Mouse (Mus musculus): ENCODE results near the gene Sept6.

The Sept6 gene

DNA sequence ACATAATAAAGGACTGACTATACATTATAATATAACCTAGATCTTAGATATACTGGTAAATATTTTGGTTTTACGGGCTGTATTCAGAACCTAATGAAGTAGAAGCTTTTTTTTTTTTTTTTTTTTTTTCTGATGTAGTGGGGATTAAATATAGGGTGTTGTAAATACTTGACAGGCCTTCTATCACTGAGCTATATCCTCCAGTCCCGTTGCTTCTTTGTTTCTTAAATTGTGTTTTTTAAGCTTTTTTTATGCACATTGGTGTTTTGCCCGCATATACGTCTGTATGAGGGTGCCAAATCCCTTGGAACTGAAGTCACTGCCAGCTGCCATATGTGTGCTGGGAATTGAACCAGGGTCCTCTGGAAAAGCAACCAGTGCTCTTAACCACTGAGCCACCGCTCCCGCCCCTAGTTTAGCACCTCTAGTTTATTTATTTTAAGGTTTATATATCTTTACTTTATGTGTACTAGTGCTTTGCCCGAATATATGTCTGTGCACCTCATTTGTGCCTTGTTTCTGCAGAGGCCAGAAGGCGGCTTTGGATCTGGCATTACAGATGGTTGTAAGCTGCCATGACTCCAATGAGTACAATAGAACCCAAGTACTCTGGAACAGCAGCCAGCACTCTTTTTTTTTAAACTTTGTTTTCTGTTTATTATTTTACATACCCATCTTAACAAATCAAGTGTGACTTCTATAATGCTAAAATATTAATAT is 126.8 kb downstream of the Sept6 start:
- DNase-seq (ENCODE audit: low spot score in 2 of 2), result no peak

DNA sequence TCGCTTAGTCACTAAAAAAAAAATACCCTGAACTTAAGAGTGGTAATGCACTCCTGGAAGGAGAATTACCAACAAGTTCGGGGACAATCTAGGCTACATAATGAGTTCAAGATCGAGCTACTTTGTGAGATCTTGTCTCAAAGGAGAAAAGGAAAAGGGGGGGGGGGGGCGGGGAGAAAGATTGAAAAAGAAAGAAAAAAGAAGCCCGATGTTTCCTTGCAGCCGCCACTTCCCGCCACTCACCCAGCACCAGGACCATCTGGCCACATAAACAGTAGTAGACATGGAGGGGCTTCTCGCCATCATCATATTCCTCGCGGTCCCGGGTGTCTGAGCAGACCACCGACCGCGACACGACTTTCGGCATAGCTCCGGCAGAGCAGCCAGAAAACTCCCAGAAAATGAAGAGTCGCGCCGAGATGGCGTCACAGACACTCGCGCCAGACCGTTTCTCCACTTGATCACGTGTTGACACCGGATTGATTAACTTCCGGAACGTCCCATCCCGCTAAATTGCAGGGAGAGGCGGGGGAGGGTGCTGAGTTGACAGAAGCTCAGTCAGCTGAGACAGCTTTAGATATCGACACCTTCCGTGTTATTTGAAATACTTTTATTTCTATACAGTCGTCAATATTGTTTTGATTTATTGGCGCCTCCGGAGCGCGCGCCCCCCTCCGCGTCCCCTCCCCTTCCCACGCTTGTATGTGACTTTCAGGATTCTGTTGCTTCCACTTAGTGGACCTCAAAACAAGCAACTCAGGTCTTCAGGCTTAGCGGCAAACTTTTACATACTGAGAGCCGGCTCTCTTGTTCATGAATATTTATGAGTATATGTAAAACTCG is 127.6 kb downstream of the Sept6 start:
- DNase-seq (ENCODE audit: low spot score in 2 of 2), result peak; percentile 88 to 91

All from right cerebral cortex, postnatal 10 days (tissue).